Mouse (Mus musculus) hindbrain, embryonic 14.5 days (tissue): ENCODE results near the gene Ciao2a. TPM values are rescaled to one million over a fixed set of nuclear protein-coding genes. Genes with fewer than 3 reads are reported as not detected.
A peak's percentile ranks its signal among the peaks of the same experiment; 100 is the strongest.

Source experiments
- ATAC-seq: fragments of 200-750 bp; cut with Nextera tagmentation; 2 replicates; pipeline ENCODE4 v1.8.0; 2017; ENCODE audit warnings: moderate number of reproducible peaks, mild to moderate bottlenecking, moderate TSS enrichment, moderate library complexity; ENCODE audit not compliant: low FRiP score
- DNase-seq: peaks from one replicate; pipeline ENCODE4 v3.0.0-alpha.2; 2015; ENCODE audit warnings: low spot score
- H3K27ac ChIP-seq: fragments of 300-500 bp; sonication (generic); 2 replicates; pipeline ENCODE4 v1.5.1; 2014; ENCODE audit warnings: mild to moderate bottlenecking, moderate library complexity
- H3K27me3 ChIP-seq: fragments of 300-500 bp; sonication (generic); 2 replicates; pipeline ENCODE4 v1.6.1; 2014; ENCODE audit warnings: mild to moderate bottlenecking, low read length, mixed read lengths; ENCODE audit not compliant: control insufficient read depth, insufficient read depth
- H3K36me3 ChIP-seq: fragments of 300-500 bp; sonication (generic); replicated peaks from 2 replicates; pipeline ENCODE4 v1.6.1; 2014; ENCODE audit not compliant: control insufficient read depth, insufficient read depth
- H3K4me1 ChIP-seq: fragments of 300-500 bp; sonication (generic); replicated peaks from 2 replicates; pipeline ENCODE4 v1.6.1; 2014; ENCODE audit warnings: antibody characterized with exemption, low read length, mixed read lengths; ENCODE audit not compliant: control insufficient read depth, insufficient read depth
- H3K4me2 ChIP-seq: fragments of 300-500 bp; sonication (generic); replicated peaks from 2 replicates; pipeline ENCODE4 v1.6.1; 2014; ENCODE audit warnings: mild to moderate bottlenecking, moderate library complexity
- H3K4me3 ChIP-seq: fragments of 300-500 bp; sonication (generic); replicated peaks from 2 replicates; pipeline ENCODE4 v1.5.1; 2014; ENCODE audit warnings: mild to moderate bottlenecking, low read length
- H3K9ac ChIP-seq: fragments of 300-500 bp; sonication (generic); 2 replicates; pipeline ENCODE4 v1.6.1; 2014
- H3K9me3 ChIP-seq: fragments of 300-500 bp; sonication (generic); 2 replicates; pipeline ENCODE4 v1.6.1; 2016; ENCODE audit warnings: low read length; ENCODE audit not compliant: control insufficient read depth
- WGBS: fragments of 180-500 bp; shearing (Covaris S2); extraction: QIAGEN DNeasy Blood & Tissue Kit; methylation state at CpG from one replicate; pipeline ENCODE4 v1.1.7; 2014; 5-methylcytosine and 5-hydroxymethylcytosine counted together
- polyA plus RNA-seq: library from polyadenylated mRNA; unstranded; fragments of >200 nt; fragmentation: Nextera tagmentation; extraction: Ambion mirVana; gene quantifications from 2 replicates; pipeline ENCODE4 v1.2.1, GENCODE M21; 2014

Gene Ciao2a
- polyA plus RNA-seq, 1 experiment from 2014 or later: 72.2 TPM

DNA sequence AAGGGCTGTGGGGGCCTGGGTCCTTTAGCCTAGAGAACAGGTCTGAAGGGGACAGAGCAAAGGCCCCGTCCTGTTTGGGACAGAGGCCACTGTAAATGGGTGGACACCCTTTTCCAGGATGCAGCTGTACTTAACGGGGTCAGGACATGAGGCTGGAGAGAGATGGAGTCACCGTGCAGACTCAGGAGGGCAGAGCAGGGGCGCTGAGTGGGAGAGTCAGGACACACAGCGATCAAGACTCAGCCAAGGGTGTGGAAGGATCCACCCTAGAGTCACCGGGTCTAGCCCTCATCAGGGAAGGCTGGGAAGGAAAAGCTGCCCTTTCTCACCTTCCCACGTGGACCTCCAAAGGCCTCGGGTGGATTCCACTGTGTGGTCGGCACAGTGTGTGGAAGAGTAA, 25.6 kb downstream of the Ciao2a start:
- H3K9me3 ChIP-seq: no peaks in the 10 kb centered on the region
- ATAC-seq (no peak), DNase-seq (no peak)
- no peaks in the 10 kb centered on the region for H3K4me1 ChIP-seq
- no peaks in the 10 kb centered on the region for H3K36me3 ChIP-seq
- WGBS: 65% methylated on average over 9 of the region's 9 CpGs
- H3K27me3 ChIP-seq: no peaks in the 10 kb centered on the region
- no peak overlapping the region for H3K9ac ChIP-seq
- H3K4me3 ChIP-seq: no peak overlapping the region
- H3K4me2 ChIP-seq: no peak overlapping the region
- H3K27ac ChIP-seq: no peak overlapping the region

DNA sequence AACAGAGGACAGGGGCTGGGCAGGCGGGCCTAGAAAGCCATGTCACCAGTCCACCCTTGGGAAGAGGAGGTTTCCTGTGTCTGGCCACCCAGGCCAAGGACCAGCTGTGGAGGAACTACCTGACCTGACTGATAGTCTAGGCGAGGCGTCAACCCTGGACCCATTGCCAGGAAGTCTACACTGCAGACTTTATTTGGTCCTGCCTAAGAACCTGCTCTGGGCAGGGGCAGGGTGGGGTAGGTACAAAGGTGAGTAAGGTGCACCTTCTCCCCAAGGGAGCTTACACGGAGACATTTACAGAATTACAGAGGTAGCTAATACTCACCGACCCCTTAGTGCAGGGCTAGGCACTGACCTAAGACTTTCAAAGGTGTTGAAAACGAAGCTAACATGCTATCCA, 27.2 kb downstream of the Ciao2a start:
- WGBS: 93% methylated on average over 6 of the region's 6 CpGs
- ATAC-seq: no peak
- H3K4me2 ChIP-seq: no peak overlapping the region

DNA sequence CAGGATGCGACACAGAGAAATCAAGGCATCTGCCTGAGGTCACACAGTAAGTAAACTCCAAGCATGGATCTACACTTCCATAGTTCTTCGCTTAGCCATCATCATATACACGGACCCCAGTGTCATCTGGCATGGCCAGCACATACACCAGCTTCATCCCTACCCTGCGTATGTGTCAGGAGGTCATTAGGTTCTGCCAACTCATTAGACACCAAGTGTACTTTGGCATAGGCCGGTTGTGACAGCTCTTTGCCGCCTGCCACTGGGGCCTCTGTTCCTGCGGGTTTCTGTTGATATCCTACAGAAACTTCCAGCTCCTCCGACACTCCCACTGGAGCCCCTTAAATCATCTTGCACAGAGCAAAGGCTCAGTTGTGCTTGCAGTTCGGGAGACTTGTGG, 27.6 kb downstream of the Ciao2a start:
- Histone ChIP-seq H3K9ac (no peak overlapping the region), H3K4me2 (no peak overlapping the region), H3K27me3 (peaks cover 11% of the 10 kb centered on the region), H3K36me3 (no peaks in the 10 kb centered on the region), H3K9me3 (no peaks in the 10 kb centered on the region), H3K27ac (no peak overlapping the region), H3K4me3 (no peak overlapping the region), H3K4me1 (no peaks in the 10 kb centered on the region)
- 93% methylated on average over 9 of the region's 9 CpGs for WGBS
- no peak for ATAC-seq
- DNase-seq: no peak

More for the DNA sequence above, 27.2 kb downstream of the Ciao2a start:
- H3K9ac ChIP-seq: no peak overlapping the region
- no peak overlapping the region for H3K4me3 ChIP-seq
- DNase-seq: no peak
- H3K27ac ChIP-seq: no peak overlapping the region
- no peaks in the 10 kb centered on the region for H3K4me1 ChIP-seq
- peaks cover 7% of the 10 kb centered on the region for H3K27me3 ChIP-seq
- no peaks in the 10 kb centered on the region for H3K9me3 ChIP-seq
- no peaks in the 10 kb centered on the region for H3K36me3 ChIP-seq

- 82% methylated on average over 1 of the region's 1 CpGs for WGBS
- H3K9ac ChIP-seq: no peak overlapping the region
- peaks cover 16% of the 10 kb centered on the region for H3K27me3 ChIP-seq
- H3K27ac ChIP-seq: no peak overlapping the region
- no peaks in the 10 kb centered on the region for H3K36me3 ChIP-seq
- H3K4me1 ChIP-seq: no peaks in the 10 kb centered on the region
- no peak overlapping the region for H3K4me2 ChIP-seq
- ATAC-seq (no peak), DNase-seq (no peak)
- no peaks in the 10 kb centered on the region for H3K9me3 ChIP-seq
- H3K4me3 ChIP-seq: no peak overlapping the region
These were observed 29.1 kb downstream of the Ciao2a start for GRCm38 (mm10) chr9:66155534-66155933.

DNA sequence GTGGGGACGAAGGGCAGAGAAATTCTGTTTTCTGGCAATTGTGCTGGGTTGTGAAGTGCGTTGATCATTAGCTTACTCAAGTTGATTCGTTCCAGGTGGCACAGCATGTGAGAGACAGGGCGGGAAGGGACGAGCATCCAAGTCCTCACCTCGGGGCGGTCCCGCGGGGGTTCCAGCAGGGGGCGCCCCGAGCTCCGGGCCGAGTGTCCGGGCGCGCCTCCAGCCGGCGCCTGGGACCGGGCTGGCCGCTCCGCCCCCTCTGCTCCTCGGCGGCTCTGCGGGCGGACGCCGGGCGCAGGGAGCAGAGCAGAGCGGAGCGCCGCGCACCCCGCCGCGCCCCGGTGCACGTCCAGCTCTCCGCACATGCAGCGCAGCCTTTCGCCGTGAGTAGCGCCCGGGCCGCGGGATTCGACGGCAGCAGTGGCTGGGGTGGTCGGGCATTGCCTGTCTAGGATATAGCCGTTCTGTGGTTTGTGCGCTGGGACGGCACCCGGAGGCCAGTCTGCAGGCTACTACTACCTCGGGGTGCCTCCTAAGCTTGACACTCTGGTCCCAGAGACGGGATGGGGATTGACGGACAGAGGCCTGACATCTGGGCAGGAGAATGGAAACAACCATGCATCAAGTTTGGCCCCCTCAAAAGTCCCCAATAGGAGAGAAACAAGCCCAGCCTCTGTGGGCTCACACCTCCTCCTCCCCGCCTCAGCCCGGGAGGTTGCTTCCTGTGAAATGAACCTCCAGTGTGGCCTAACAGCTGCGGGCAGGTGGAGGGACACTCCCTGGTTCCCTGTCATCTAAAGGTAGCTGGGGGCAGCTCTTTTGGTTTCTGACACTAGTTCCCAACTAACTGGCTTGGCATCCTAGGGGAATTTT, 31.8 kb downstream of the Ciao2a start, which contains the start of gene Dapk2:
Gene Dapk2, plus strand, starts transcription at position 266 of the 873 bp plus-strand sequence.
- H3K4me3 ChIP-seq: peak within 1 kb of the TSS; percentile 28
- H3K4me2 ChIP-seq: peak within 1 kb of the TSS; percentile 50
- no peaks in the 10 kb centered on the region for H3K36me3 ChIP-seq
- H3K27ac ChIP-seq: no peak within 1 kb of the TSS
- WGBS: 3% methylated on average over 58 of the region's 58 CpGs
- ATAC-seq (peak; percentile 53; the same call in 1 of the 2 replicates), DNase-seq (peak; percentile 45)
- peaks cover 16% of the 10 kb centered on the region for H3K27me3 ChIP-seq
- 0 out of 2 replicates have a peak within 1 kb of the TSS, but pooled peaks have one; percentile 20 for H3K9ac ChIP-seq
- H3K4me1 ChIP-seq: no peaks in the 10 kb centered on the region
- H3K9me3 ChIP-seq: no peaks in the 10 kb centered on the region

DNA sequence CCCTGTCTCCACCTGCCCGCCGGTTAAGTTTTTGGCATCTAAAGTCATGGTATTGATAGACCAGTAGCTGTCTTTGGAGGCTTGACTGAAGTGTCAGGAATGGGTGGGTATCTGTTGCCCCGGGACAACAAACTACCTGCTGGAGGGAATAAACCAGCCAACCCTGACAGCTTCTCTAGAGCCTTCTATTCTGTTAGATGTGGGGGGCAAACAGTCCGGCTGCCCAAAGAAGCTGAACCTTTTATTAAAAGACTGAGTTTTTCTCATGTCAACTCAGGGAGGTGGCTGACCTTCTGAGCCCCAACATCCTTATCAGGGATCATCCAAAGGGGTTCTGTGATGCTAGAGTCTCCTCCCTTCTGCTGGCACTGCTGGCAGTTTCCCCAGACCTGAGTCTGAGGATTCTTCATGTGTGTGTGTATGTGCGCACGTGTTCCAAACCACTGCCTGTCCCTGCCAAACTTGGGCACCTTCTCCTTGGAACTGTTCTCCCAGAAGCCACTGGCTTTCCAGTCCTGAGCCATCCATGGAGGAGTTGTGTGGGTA, 32.5 kb downstream of the Ciao2a start:
- Histone ChIP-seq H3K4me1 (no peaks in the 10 kb centered on the region), H3K4me2 (no peak overlapping the region), H3K36me3 (no peaks in the 10 kb centered on the region), H3K4me3 (no peak overlapping the region), H3K27ac (no peak overlapping the region), H3K27me3 (peaks cover 16% of the 10 kb centered on the region), H3K9ac (no peak overlapping the region), H3K9me3 (no peaks in the 10 kb centered on the region)
- 90% methylated on average over 6 of the region's 6 CpGs for WGBS
- DNase-seq (no peak), ATAC-seq (no peak)

DNA sequence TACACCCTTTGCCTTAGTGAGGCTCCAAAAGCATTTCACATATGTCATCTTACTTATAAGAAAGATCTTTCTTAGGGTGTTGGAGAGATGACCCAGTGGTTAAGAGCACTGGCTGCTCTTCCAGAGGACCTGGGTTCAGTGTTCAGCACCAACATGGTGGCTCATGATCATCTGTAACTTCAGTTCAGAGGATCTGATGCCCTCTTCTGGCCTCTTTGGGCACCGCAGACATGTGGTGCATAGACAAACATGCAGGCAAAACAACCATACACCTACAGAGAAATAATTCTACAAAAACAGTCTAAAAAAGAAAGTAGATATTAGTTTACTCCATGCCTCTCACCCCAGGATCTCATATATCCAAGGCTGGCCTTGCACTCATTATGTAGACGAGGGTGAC, 33.7 kb downstream of the Ciao2a start:
- no peaks in the 10 kb centered on the region for H3K9me3 ChIP-seq
- H3K36me3 ChIP-seq: no peaks in the 10 kb centered on the region
- peaks cover 16% of the 10 kb centered on the region for H3K27me3 ChIP-seq
- no peak overlapping the region for H3K4me3 ChIP-seq
- DNase-seq (no peak), ATAC-seq (no peak)
- no peak overlapping the region for H3K4me2 ChIP-seq
- no peaks in the 10 kb centered on the region for H3K4me1 ChIP-seq
- no peak overlapping the region for H3K27ac ChIP-seq
- WGBS: 96% methylated on average over 2 of the region's 2 CpGs
- no peak overlapping the region for H3K9ac ChIP-seq

DNA sequence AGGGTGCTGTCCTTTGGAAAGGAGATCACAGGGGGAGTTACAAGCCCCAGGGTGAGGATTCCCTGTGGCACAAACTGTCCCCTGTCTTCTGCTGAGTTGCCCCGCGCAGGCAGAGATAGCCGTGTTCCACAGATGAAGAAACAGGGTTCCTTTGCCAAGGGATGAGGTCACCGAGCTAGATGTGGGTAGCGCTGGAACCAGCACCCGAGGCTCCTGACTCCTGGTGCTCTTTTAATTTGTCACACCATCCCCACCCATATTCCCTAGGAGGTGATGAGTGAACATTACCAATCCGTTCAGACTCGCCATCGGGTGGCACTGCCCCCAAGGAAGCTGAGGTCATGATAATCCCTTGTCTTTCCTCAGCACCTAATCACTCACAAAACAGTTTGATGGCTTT, 36.6 kb downstream of the Ciao2a start:
- Histone ChIP-seq H3K36me3 (no peaks in the 10 kb centered on the region), H3K4me1 (no peaks in the 10 kb centered on the region), H3K4me3 (no peak overlapping the region), H3K4me2 (no peak overlapping the region), H3K9me3 (no peaks in the 10 kb centered on the region), H3K9ac (no peak overlapping the region), H3K27ac (no peak overlapping the region), H3K27me3 (peaks cover 15% of the 10 kb centered on the region)
- DNase-seq (no peak), ATAC-seq (no peak)
- 88% methylated on average over 9 of the region's 9 CpGs for WGBS

DNA sequence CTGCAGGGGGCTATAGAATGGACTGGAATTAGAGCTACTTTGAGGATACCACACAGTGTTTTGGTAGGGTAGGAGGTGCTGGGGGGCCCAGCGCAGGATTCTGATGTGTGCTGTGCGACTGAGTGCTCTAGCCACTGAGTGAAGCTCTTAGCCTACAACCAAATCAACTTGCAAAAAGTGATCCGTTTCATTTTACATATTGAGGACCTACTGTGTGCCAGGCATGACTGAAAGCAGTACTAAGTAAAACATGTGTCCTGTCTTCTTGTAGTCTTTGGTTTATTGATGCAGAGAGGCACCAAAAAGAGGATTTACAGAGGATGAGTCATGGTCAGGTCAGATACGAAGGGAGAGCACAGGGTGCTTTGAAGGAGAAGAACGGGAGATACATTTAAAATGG, 40.8 kb downstream of the Ciao2a start:
- 91% methylated on average over 5 of the region's 5 CpGs for WGBS
- H3K36me3 ChIP-seq: no peaks in the 10 kb centered on the region

More for the DNA sequence above, 40.8 kb downstream of the Ciao2a start:
- Histone ChIP-seq H3K4me1 (no peaks in the 10 kb centered on the region), H3K9ac (no peak overlapping the region), H3K4me2 (no peak overlapping the region), H3K9me3 (no peaks in the 10 kb centered on the region), H3K4me3 (no peak overlapping the region), H3K27me3 (no peaks in the 10 kb centered on the region), H3K27ac (no peak overlapping the region)
- DNase-seq (no peak), ATAC-seq (no peak)
